Mouse (Mus musculus) C2C12 (cell line): ENCODE measurements around the gene Spryd7. TPM values are rescaled to one million over a fixed set of nuclear protein-coding genes. Genes with fewer than 3 reads are reported as not detected.
A peak's percentile ranks its signal among the peaks of the same experiment; 100 is the strongest.

Source experiments
- H3K27me3 ChIP-seq: one replicate; pipeline ENCODE4 v1.6.1; 2011; ENCODE audit not compliant: control insufficient read depth, insufficient read depth, insufficient read length
- H3K36me3 ChIP-seq: one replicate; pipeline ENCODE4 v1.6.1; 2011; ENCODE audit not compliant: control insufficient read depth, insufficient read depth
- H3K4me3 ChIP-seq: one replicate; pipeline ENCODE4 v1.5.1; 2011; ENCODE audit warnings: mild to moderate bottlenecking, control low read depth; ENCODE audit not compliant: poor library complexity, insufficient read depth, severe bottlenecking
- H3K79me2 ChIP-seq: one replicate; pipeline ENCODE4 v1.6.1; 2011; ENCODE audit not compliant: control insufficient read depth, insufficient read depth
- H3K79me3 ChIP-seq: one replicate; pipeline ENCODE4 v1.6.1; 2011; ENCODE audit warnings: low read depth, control low read depth
- H3ac ChIP-seq: one replicate; pipeline ENCODE3; 2011; ENCODE audit warnings: low read depth; ENCODE audit not compliant: control insufficient read depth, insufficient read length
- CEBPB ChIP-seq: IDR thresholded peaks from one replicate; pipeline ENCODE4 v1.6.1; 2011; ENCODE audit warnings: low read depth, mild to moderate bottlenecking, control low read depth, moderate library complexity
- CTCF ChIP-seq: IDR thresholded peaks from one replicate; pipeline ENCODE4 v1.5.1; 2011; ENCODE audit not compliant: control insufficient read depth, insufficient read depth, insufficient read length
- FOSL1 ChIP-seq: IDR thresholded peaks from one replicate; pipeline ENCODE4 v1.8.0; 2011; ENCODE audit warnings: mild to moderate bottlenecking, low read length; ENCODE audit not compliant: poor library complexity, insufficient read depth, severe bottlenecking
- MAX ChIP-seq: IDR thresholded peaks from one replicate; pipeline ENCODE4 v1.6.1; 2011; ENCODE audit warnings: mild to moderate bottlenecking, control low read depth
- MYOD1 ChIP-seq: IDR thresholded peaks from one replicate; pipeline ENCODE4 v1.6.1; 2011; ENCODE audit warnings: low read depth; ENCODE audit not compliant: control insufficient read depth, insufficient read length
- MYOG ChIP-seq: IDR thresholded peaks from one replicate; pipeline ENCODE4 v1.6.1; 2011; ENCODE audit not compliant: control insufficient read depth, insufficient read length; ENCODE audit errors: extremely low read depth
- USF1 ChIP-seq: IDR thresholded peaks from one replicate; pipeline ENCODE4 v1.6.1; 2011; ENCODE audit warnings: low read depth, mild to moderate bottlenecking, control low read depth, moderate library complexity
- polyA plus RNA-seq: library from polyadenylated mRNA; unstranded; fragments of >200 nt; fragmentation: generic; extraction: Trizol; gene quantifications from one replicate; pipeline ENCODE4 v1.2.1, GENCODE M21; 2012; ENCODE audit warnings: missing spikeins

The Spryd7 gene
- polyA plus RNA-seq, 1 experiment: 7.8 TPM

GRCm38 (mm10) chr14:61529533-61529932, 27.2 kb downstream of the Spryd7 start:
- no peak overlapping the region for H3ac ChIP-seq
- no peak overlapping the region for H3K4me3 ChIP-seq
- TF ChIP-seq USF1: no peak
- TF ChIP-seq CEBPB: no peak
- no peak for TF ChIP-seq CTCF
- no peak for TF ChIP-seq MYOD1
- no peak for TF ChIP-seq MYOG
- H3K79me3 ChIP-seq: no peaks in the 10 kb centered on the region
- no peaks in the 10 kb centered on the region for H3K79me2 ChIP-seq
- H3K36me3 ChIP-seq: no peaks in the 10 kb centered on the region
- no peaks in the 10 kb centered on the region for H3K27me3 ChIP-seq

- H3K79me3 ChIP-seq: no peaks in the 10 kb centered on the region
- H3ac ChIP-seq: no peak overlapping the region
- no peaks in the 10 kb centered on the region for H3K27me3 ChIP-seq
- TF ChIP-seq MAX (no peak), FOSL1 (no peak), CTCF (no peak), MYOG (no peak), USF1 (no peak), MYOD1 (no peak), CEBPB (no peak)
- H3K36me3 ChIP-seq: no peaks in the 10 kb centered on the region
- H3K4me3 ChIP-seq: no peak overlapping the region
- no peaks in the 10 kb centered on the region for H3K79me2 ChIP-seq
Measured at GRCm38 (mm10) chr14:61526006-61526405, 30.7 kb downstream of the Spryd7 start.

GRCm38 (mm10) chr14:61523821-61524220, 32.9 kb downstream of the Spryd7 start:
- Histone ChIP-seq H3K36me3 (no peaks in the 10 kb centered on the region), H3K79me3 (no peaks in the 10 kb centered on the region), H3K79me2 (no peaks in the 10 kb centered on the region), H3K4me3 (no peak overlapping the region), H3ac (no peak overlapping the region), H3K27me3 (no peaks in the 10 kb centered on the region)
- TF ChIP-seq CTCF: no peak
- no peak for TF ChIP-seq MYOG

- no peaks in the 10 kb centered on the region for H3K27me3 ChIP-seq
- no peak overlapping the region for H3ac ChIP-seq
- no peaks in the 10 kb centered on the region for H3K79me3 ChIP-seq
- TF ChIP-seq USF1 (peak; percentile 23), FOSL1 (no peak), MAX (no peak), MYOD1 (no peak)
- H3K36me3 ChIP-seq: no peaks in the 10 kb centered on the region
- H3K4me3 ChIP-seq: no peak overlapping the region
- H3K79me2 ChIP-seq: no peaks in the 10 kb centered on the region
Measured at GRCm38 (mm10) chr14:61518659-61519480, 37.8 kb downstream of the Spryd7 start.

GRCm38 (mm10) chr14:61516471-61517426, 39.9 kb downstream of the Spryd7 start:
- no peak for TF ChIP-seq CEBPB
- TF ChIP-seq MYOD1: no peak
- TF ChIP-seq MYOG: no peak
- TF ChIP-seq CTCF: no peak
- no peak for TF ChIP-seq USF1
- no peak for TF ChIP-seq FOSL1
- no peak for TF ChIP-seq MAX
- Histone ChIP-seq H3K27me3 (no peaks in the 10 kb centered on the region), H3K79me2 (no peaks in the 10 kb centered on the region), H3K4me3 (no peak overlapping the region), H3K79me3 (no peaks in the 10 kb centered on the region), H3K36me3 (no peaks in the 10 kb centered on the region), H3ac (no peak overlapping the region)
